9 mouse cellular contexts compared by ENCODE assay signal in the genomic region with DNA sequence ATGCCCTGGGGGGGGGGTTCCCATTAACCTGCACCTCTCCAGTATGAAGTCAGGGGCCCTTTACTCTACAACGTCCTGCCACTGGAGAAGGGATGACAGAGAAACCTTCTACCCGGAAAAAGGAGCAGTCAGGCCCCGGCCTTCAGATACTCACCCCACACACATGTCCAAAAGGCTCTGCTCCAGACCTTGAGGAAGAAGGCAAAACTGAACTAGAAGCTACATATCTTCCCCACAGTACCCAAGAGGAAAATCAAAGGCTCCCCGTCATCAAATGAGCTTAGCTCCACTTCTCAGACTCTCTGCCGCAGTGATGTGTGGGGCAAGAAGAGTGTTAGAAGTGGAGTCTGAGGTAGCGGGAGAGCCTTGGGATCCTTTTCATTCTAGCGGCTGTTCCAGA. TPM values are rescaled to one million over a fixed set of nuclear protein-coding genes. Genes with fewer than 3 reads are reported as not detected.
DNase-seq lines count a peak whose midpoint lies in the region; ATAC-seq and TF ChIP-seq lines count a peak whose summit lies in the region.
"Had no signal": no experiment of that assay in that cellular context is flagged by ENCODE, and none has a peak within 500 bp of the region (broad histone marks: within the 10 kb centered on the region; RNA-seq: fewer than 3 reads in every experiment).

No protein-coding gene starts in this region.

- TF ChIP-seq CTCF in midbrain, postnatal 0 days (IDR thresholded peaks at IDR 0.05), result no peak

- peak overlapping the region; percentile 68 for H3K9ac ChIP-seq in kidney, embryonic 16.5 days (replicated peaks; ENCODE audit: low read length)
- peak overlapping the region; percentile 54; the same call in 1 of the 2 replicates for H3K9ac ChIP-seq in embryonic facial prominence, embryonic 12.5 days
- peak overlapping the region; percentile 53; the same call in 1 of the 2 replicates for H3K9ac ChIP-seq in intestine, embryonic 14.5 days (ENCODE audit: low read length)
- no peak overlapping the region for H3K9ac ChIP-seq in midbrain, postnatal 0 days (replicated peaks; ENCODE audit: low read length, poor library complexity, severe bottlenecking)

- H3K4me3 ChIP-seq in kidney, embryonic 16.5 days (ENCODE audit: low read length), result peak overlapping the region; percentile 59
- peak overlapping the region; percentile 52 for H3K4me3 ChIP-seq in embryonic facial prominence, embryonic 12.5 days
- peak overlapping the region; percentile 62 for H3K4me3 ChIP-seq in intestine, embryonic 14.5 days (ENCODE audit: low read depth, low read length)
- peak overlapping the region; percentile 41; the same call in 1 of the 2 replicates for H3K4me3 ChIP-seq in midbrain, postnatal 0 days (ENCODE audit: low read depth, low read length)

- ATAC-seq in kidney, embryonic 16.5 days (ENCODE audit: low FRiP score, low TSS enrichment), result no peak
- no peak for ATAC-seq in embryonic facial prominence, embryonic 12.5 days (ENCODE audit: insufficient number of reproducible peaks, insufficient read depth, low FRiP score, low TSS enrichment)
- ATAC-seq in intestine, embryonic 14.5 days (replicated peaks; ENCODE audit: low FRiP score, low TSS enrichment, low read depth), result no peak
- ATAC-seq in midbrain, postnatal 0 days (ENCODE audit: low FRiP score), result no peak

- H3K9me3 ChIP-seq in kidney, embryonic 16.5 days (ENCODE audit: low read length), result no peaks in the 10 kb centered on the region
- no peaks in the 10 kb centered on the region for H3K9me3 ChIP-seq in embryonic facial prominence, embryonic 12.5 days
- no peaks in the 10 kb centered on the region for H3K9me3 ChIP-seq in intestine, embryonic 14.5 days (ENCODE audit: control insufficient read depth, low read length)
- H3K9me3 ChIP-seq in midbrain, postnatal 0 days (ENCODE audit: low read length), result no peaks in the 10 kb centered on the region

- 35% methylated on average over 7 of the region's 7 CpGs for WGBS in kidney, embryonic 16.5 days
- WGBS in embryonic facial prominence, embryonic 12.5 days, result 30% methylated on average over 7 of the region's 7 CpGs
- 41% methylated on average over 7 of the region's 7 CpGs for WGBS in intestine, embryonic 14.5 days
- WGBS in midbrain, postnatal 0 days, result 41% methylated on average over 7 of the region's 7 CpGs

- no peak for DNase-seq in kidney, adult 8-10 months
- no peak for DNase-seq in intestine, embryonic 14.5 days (ENCODE audit: low spot score)
- no peak for DNase-seq in midbrain, postnatal 0 days (ENCODE audit: low spot score)
- no peak for DNase-seq in embryo, embryonic 9.5 days (ENCODE audit: extremely low spot score)
- DNase-seq in urinary bladder, postnatal 14 days (ENCODE audit: low spot score), result no peak
- DNase-seq in ovary, adult 18-20 months (ENCODE audit: low spot score), result no peak

- peaks cover 38% of the 10 kb centered on the region for H3K4me1 ChIP-seq in kidney, embryonic 16.5 days (ENCODE audit: insufficient read depth, low read length)
- peaks cover 45% of the 10 kb centered on the region for H3K4me1 ChIP-seq in embryonic facial prominence, embryonic 12.5 days
- H3K4me1 ChIP-seq in intestine, embryonic 14.5 days (replicated peaks; ENCODE audit: control insufficient read depth, insufficient read depth, low read length), result peaks cover 15% of the 10 kb centered on the region
- peaks cover 4% of the 10 kb centered on the region; the same call in 1 of the 2 replicates for H3K4me1 ChIP-seq in midbrain, postnatal 0 days (ENCODE audit: insufficient read depth, low read length)

- H3K27me3 ChIP-seq in kidney, embryonic 16.5 days (ENCODE audit: insufficient read depth, low read length), result no peaks in the 10 kb centered on the region
- H3K27me3 ChIP-seq in embryonic facial prominence, embryonic 12.5 days, result no peaks in the 10 kb centered on the region
- H3K27me3 ChIP-seq in intestine, embryonic 14.5 days (replicated peaks; ENCODE audit: control insufficient read depth, insufficient read depth, low read length), result 0 out of 2 replicates have a peak, but pooled peaks cover 8% of the 10 kb centered on the region
- H3K27me3 ChIP-seq in midbrain, postnatal 0 days (ENCODE audit: insufficient read depth, low read length), result no peaks in the 10 kb centered on the region; the same call in none of the 2 replicates

- peak overlapping the region; percentile 84 for H3K4me2 ChIP-seq in kidney, embryonic 16.5 days (replicated peaks; ENCODE audit: low read depth, low read length)
- peak overlapping the region; percentile 94 for H3K4me2 ChIP-seq in embryonic facial prominence, embryonic 12.5 days (replicated peaks)
- peak overlapping the region; percentile 83 for H3K4me2 ChIP-seq in intestine, embryonic 14.5 days (ENCODE audit: low read length)
- H3K4me2 ChIP-seq in midbrain, postnatal 0 days (ENCODE audit: low read depth, low read length, poor library complexity, severe bottlenecking), result peak overlapping the region; percentile 95

- no peak overlapping the region for H3K27ac ChIP-seq in kidney, embryonic 16.5 days (ENCODE audit: low read length)
- no peak overlapping the region for H3K27ac ChIP-seq in embryonic facial prominence, embryonic 12.5 days
- no peak overlapping the region for H3K27ac ChIP-seq in intestine, embryonic 14.5 days (ENCODE audit: low read depth)
- H3K27ac ChIP-seq in midbrain, postnatal 0 days (ENCODE audit: low read depth, low read length), result no peak overlapping the region

- H3K36me3 ChIP-seq in kidney, embryonic 16.5 days (ENCODE audit: insufficient read depth, low read length), result no peaks in the 10 kb centered on the region
- no peaks in the 10 kb centered on the region for H3K36me3 ChIP-seq in embryonic facial prominence, embryonic 12.5 days
- H3K36me3 ChIP-seq in intestine, embryonic 14.5 days (ENCODE audit: control insufficient read depth, insufficient read depth, low read length), result no peaks in the 10 kb centered on the region
- no peaks in the 10 kb centered on the region for H3K36me3 ChIP-seq in midbrain, postnatal 0 days (ENCODE audit: insufficient read depth, low read length)

RNA-seq across cellular contexts. Expression of gene Fkbp11, which starts 1.3 kb away (rescaled TPM):
- 36.6 and 39.1 TPM in 2 replicates for polyA plus RNA-seq in kidney, embryonic 16.5 days (2015; fragmentation: Nextera tagmentation; extraction: Ambion mirVana)
- polyA plus RNA-seq in embryonic facial prominence, embryonic 12.5 days (2016; fragmentation: Nextera tagmentation; extraction: Ambion mirVana), result 25.1 and 26.3 TPM in 2 replicates
- 47.9 and 53.1 TPM in 2 replicates for polyA plus RNA-seq in intestine, embryonic 14.5 days (2014; fragmentation: Nextera tagmentation; extraction: Ambion mirVana)
- total RNA-seq in midbrain, postnatal 0 days (2014; rRNA removed), result 1.0 and 2.8 TPM in 2 replicates
- polyA plus RNA-seq in midbrain, postnatal 0 days (2015; fragmentation: Nextera tagmentation; extraction: Ambion mirVana), result 4.4 and 5.4 TPM in 2 replicates

RNA-seq across cellular contexts. Expression of gene Ccdc65, which starts 18.7 kb away (rescaled TPM):
- polyA plus RNA-seq in kidney, embryonic 16.5 days (2015; fragmentation: Nextera tagmentation; extraction: Ambion mirVana), result 0.95 and 1.1 TPM in 2 replicates
- polyA plus RNA-seq in embryonic facial prominence, embryonic 12.5 days (2016; fragmentation: Nextera tagmentation; extraction: Ambion mirVana), result 1.1 and 1.2 TPM in 2 replicates
- polyA plus RNA-seq in intestine, embryonic 14.5 days (2014; fragmentation: Nextera tagmentation; extraction: Ambion mirVana), result 0.57 and 1.6 TPM in 2 replicates
- 6.9 and 9.1 TPM in 2 replicates for total RNA-seq in midbrain, postnatal 0 days (2014; rRNA removed)
- polyA plus RNA-seq in midbrain, postnatal 0 days (2015; fragmentation: Nextera tagmentation; extraction: Ambion mirVana), result 11.4 and 12.3 TPM in 2 replicates
- total RNA-seq: megakaryocyte-erythroid progenitor cell, adult 5-6 weeks had no signal

RNA-seq across cellular contexts. Expression of gene Arf3, which starts 36.3 kb away (rescaled TPM):
- 56.3 and 59.5 TPM in 2 replicates for polyA plus RNA-seq in kidney, embryonic 16.5 days (2015; fragmentation: Nextera tagmentation; extraction: Ambion mirVana)
- 51.2 and 52.1 TPM in 2 replicates for polyA plus RNA-seq in embryonic facial prominence, embryonic 12.5 days (2016; fragmentation: Nextera tagmentation; extraction: Ambion mirVana)
- polyA plus RNA-seq in intestine, embryonic 14.5 days (2014; fragmentation: Nextera tagmentation; extraction: Ambion mirVana), result 34.6 and 37.1 TPM in 2 replicates
- 122 and 144 TPM in 2 replicates for total RNA-seq in midbrain, postnatal 0 days (2014; rRNA removed)
- 89.2 and 93.8 TPM in 2 replicates for polyA plus RNA-seq in midbrain, postnatal 0 days (2015; fragmentation: Nextera tagmentation; extraction: Ambion mirVana)

RNA-seq across cellular contexts. Expression of gene Rnd1, which starts 49.5 kb away (rescaled TPM):
- 0.45 and 0.75 TPM in 2 replicates for polyA plus RNA-seq in kidney, embryonic 16.5 days (2015; fragmentation: Nextera tagmentation; extraction: Ambion mirVana)
- polyA plus RNA-seq in embryonic facial prominence, embryonic 12.5 days (2016; fragmentation: Nextera tagmentation; extraction: Ambion mirVana), result 0.57 and 0.91 TPM in 2 replicates
- polyA plus RNA-seq in intestine, embryonic 14.5 days (2014; fragmentation: Nextera tagmentation; extraction: Ambion mirVana), result 0.83 and 1.0 TPM in 2 replicates
- total RNA-seq in midbrain, postnatal 0 days (2014; rRNA removed), result 34.5 and 42.9 TPM in 2 replicates
- polyA plus RNA-seq in midbrain, postnatal 0 days (2015; fragmentation: Nextera tagmentation; extraction: Ambion mirVana), result 20.7 and 24.9 TPM in 2 replicates

RNA-seq across cellular contexts. Expression of gene Wnt10b, which starts 51.2 kb away (rescaled TPM):
- polyA plus RNA-seq in kidney, embryonic 16.5 days (2015; fragmentation: Nextera tagmentation; extraction: Ambion mirVana), result 0.17 TPM in 1 of 2 replicates, not detected in the other
- polyA plus RNA-seq in embryonic facial prominence, embryonic 12.5 days (2016; fragmentation: Nextera tagmentation; extraction: Ambion mirVana), result 1.5 and 1.7 TPM in 2 replicates
- polyA plus RNA-seq in intestine, embryonic 14.5 days (2014; fragmentation: Nextera tagmentation; extraction: Ambion mirVana), result 0.12 TPM in 1 of 2 replicates, not detected in the other
- total RNA-seq in midbrain, postnatal 0 days (2014; rRNA removed), result 0.38 and 1.5 TPM in 2 replicates
- not detected in 2 replicates for polyA plus RNA-seq in midbrain, postnatal 0 days (2015; fragmentation: Nextera tagmentation; extraction: Ambion mirVana)
- total RNA-seq: megakaryocyte-erythroid progenitor cell, adult 5-6 weeks had no signal
